Mouse (Mus musculus) heart, embryonic 13.5 days (tissue): Measurements from ENCODE around the gene Gbp7. TPM values are rescaled to one million over a fixed set of nuclear protein-coding genes. Genes with fewer than 3 reads are reported as not detected.

Experiments used
- ATAC-seq: fragments of 200-750 bp; cut with Nextera tagmentation; 2 replicates; pipeline ENCODE4 v1.8.0; 2017; ENCODE audit warnings: moderate TSS enrichment; ENCODE audit not compliant: insufficient number of reproducible peaks, low FRiP score, low TSS enrichment; ENCODE audit errors: extremely low read depth
- H3K27ac ChIP-seq: fragments of 300-500 bp; sonication (generic); replicated peaks from 2 replicates; pipeline ENCODE4 v1.5.1; 2015; ENCODE audit warnings: moderate library complexity, mild to moderate bottlenecking, inconsistent platforms
- H3K27me3 ChIP-seq: fragments of 300-500 bp; sonication (generic); replicated peaks from 2 replicates; pipeline ENCODE4 v1.6.1; 2015; ENCODE audit warnings: mild to moderate bottlenecking, inconsistent platforms
- H3K36me3 ChIP-seq: fragments of 300-500 bp; sonication (generic); 2 replicates; pipeline ENCODE4 v1.6.1; 2015; ENCODE audit warnings: mild to moderate bottlenecking, inconsistent platforms
- H3K4me1 ChIP-seq: fragments of 300-500 bp; sonication (generic); 2 replicates; pipeline ENCODE4 v1.6.1; 2015; ENCODE audit warnings: inconsistent platforms
- H3K4me2 ChIP-seq: fragments of 300-500 bp; sonication (generic); 2 replicates; pipeline ENCODE4 v1.6.1; 2015; ENCODE audit warnings: inconsistent platforms, mild to moderate bottlenecking, moderate library complexity
- H3K4me3 ChIP-seq: fragments of 300-500 bp; sonication (generic); 2 replicates; pipeline ENCODE4 v1.5.1; 2015; ENCODE audit warnings: moderate library complexity, mild to moderate bottlenecking, inconsistent platforms
- H3K9ac ChIP-seq: fragments of 300-500 bp; sonication (generic); 2 replicates; pipeline ENCODE4 v1.6.1; 2015; ENCODE audit warnings: inconsistent platforms, mild to moderate bottlenecking, moderate library complexity
- H3K9me3 ChIP-seq: fragments of 300-500 bp; sonication (generic); 2 replicates; pipeline ENCODE4 v1.6.1; 2016; ENCODE audit warnings: inconsistent platforms
- WGBS: fragments of 180-500 bp; shearing (Covaris S2); methylation state at CpG from one replicate; pipeline ENCODE4 v1.1.7; 2015; ENCODE audit warnings: mixed read lengths; 5-methylcytosine and 5-hydroxymethylcytosine counted together
- polyA plus RNA-seq: library from polyadenylated mRNA; unstranded; fragments of >200 nt; fragmentation: Nextera tagmentation; extraction: Ambion mirVana; gene quantifications from 2 replicates; pipeline ENCODE4 v1.2.1, GENCODE M21; 2015

Gbp7 gene
- polyA plus RNA-seq, result 2.3 and 2.4 TPM in 2 replicates

DNA sequence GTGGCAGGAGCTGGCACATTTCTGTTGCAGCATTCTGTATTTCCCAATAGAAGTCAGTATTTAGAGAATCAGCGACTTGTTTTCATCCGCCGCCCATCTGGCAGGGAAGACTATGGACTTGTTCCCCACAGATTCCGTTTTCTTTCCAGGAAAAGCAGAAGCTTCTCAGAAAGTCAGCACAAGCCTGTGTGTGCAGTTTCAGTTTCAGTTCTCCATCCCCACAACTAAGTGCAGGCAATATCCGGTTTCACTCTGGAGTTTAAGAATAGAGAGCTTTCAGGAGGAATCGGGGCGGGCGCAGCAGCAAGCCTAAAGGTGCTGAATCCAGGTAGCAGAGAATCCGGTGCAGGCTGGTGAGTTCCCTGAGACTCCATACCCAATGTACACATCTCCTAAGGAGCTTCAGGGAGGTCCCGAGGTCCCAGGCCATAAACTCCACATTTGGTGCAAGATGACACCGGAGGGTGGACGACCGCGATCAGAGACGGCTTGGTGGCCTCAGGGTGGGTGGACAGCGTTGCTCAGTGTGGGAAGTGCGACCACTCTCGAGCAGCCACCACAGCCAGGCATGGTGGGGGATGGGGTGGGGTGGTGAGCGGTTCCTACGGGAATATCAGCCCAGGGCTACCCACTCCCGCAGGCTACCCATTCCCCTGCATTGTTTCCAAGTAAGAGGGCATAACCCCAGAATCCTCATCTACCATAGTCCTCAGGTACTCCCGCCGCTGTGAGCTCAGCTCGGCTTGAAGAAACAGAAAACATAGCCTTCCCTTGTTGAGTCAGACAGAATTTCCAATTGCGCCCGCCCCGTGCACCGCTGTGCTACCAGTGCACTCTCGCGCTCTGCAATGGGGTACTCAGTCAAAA, at the start of gene Gbp7:
TSS of gene Gbp7 (plus strand) at position 256 of the 867 bp plus-strand sequence.
- Histone ChIP-seq H3K4me2 (peak within 1 kb of the TSS; percentile 87), H3K27ac (0 out of 2 replicates have a peak within 1 kb of the TSS, but pooled peaks have one; percentile 6), H3K4me3 (peak within 1 kb of the TSS; percentile 71), H3K9me3 (no peaks in the 10 kb centered on the region), H3K36me3 (no peaks in the 10 kb centered on the region), H3K4me1 (peaks cover 4% of the 10 kb centered on the region; the same call in 1 of the 2 replicates), H3K27me3 (no peaks in the 10 kb centered on the region; the same call in none of the 2 replicates), H3K9ac (peak within 1 kb of the TSS; percentile 78)
- WGBS, result under 1% methylated on average over 30 of the region's 30 CpGs
- no peak; the same call in none of the 2 replicates for ATAC-seq

DNA sequence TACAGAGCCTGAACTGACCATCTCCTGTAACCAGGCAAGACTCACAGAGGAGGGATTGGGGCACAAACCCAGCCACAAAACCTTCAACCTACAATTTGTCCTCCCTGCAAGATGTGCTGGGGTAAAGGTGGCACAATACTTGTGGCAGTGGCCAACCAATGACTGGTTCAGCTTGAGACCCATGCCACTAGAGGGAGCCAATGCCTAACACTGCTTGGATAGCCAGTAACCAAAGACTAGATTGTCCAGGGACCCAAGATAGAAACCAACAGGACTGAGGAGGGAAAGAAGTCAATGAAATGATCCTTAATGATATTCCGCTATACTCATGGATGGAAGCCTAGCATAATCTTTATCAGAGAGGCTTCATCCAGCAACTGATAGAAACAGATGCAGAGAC, 39.7 kb upstream of the Gbp7 start:
- no peaks in the 10 kb centered on the region; the same call in 1 of the 2 replicates for H3K27me3 ChIP-seq
- H3K4me2 ChIP-seq, result no peak overlapping the region
- H3K27ac ChIP-seq, result no peak overlapping the region
- no peak overlapping the region for H3K9ac ChIP-seq
- H3K36me3 ChIP-seq, result no peaks in the 10 kb centered on the region
- WGBS, result 40% methylated on average over 1 of the region's 1 CpGs
- H3K9me3 ChIP-seq, result no peaks in the 10 kb centered on the region
- no peak overlapping the region for H3K4me3 ChIP-seq
- no peak for ATAC-seq
- H3K4me1 ChIP-seq, result peaks cover 4% of the 10 kb centered on the region; the same call in 1 of the 2 replicates

DNA sequence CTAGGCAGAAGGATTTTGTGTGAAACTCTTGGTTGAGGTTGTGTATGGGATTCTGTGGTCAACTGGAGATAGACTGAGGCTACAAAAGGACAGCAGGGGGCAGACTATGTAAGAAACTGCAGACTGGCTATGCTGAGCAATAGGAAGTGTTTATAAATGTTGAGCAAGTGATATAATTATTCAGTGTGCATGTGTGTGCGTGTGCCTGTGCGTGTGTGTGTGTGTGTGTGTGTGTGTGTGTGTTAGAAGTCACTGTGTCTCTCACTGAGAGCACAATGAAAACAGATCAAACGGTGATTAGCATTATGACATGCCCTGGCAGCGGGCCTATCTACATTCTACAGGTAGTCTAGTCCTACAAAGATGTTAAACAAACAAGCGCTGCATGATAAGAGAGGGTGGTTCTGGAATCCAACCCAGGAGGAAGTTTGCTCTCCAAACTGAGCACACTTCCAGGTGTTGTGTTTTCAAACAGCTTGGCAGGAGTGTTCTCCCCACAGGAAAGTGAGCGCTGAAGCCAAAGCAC, 36.5 kb upstream of the Gbp7 start, which contains the start of gene Gbp5:
TSS of gene Gbp5 (plus strand) at position 443 of the 526 bp plus-strand sequence.
- H3K4me1 ChIP-seq, result peaks cover 9% of the 10 kb centered on the region
- no peaks in the 10 kb centered on the region for H3K9me3 ChIP-seq
- H3K36me3 ChIP-seq, result no peaks in the 10 kb centered on the region
- no peak; the same call in 1 of the 2 replicates for ATAC-seq
- H3K27ac ChIP-seq, result no peak within 1 kb of the TSS
- no peak within 1 kb of the TSS for H3K9ac ChIP-seq
- peak within 1 kb of the TSS; percentile 1; the same call in 1 of the 2 replicates for H3K4me2 ChIP-seq
- H3K27me3 ChIP-seq, result no peaks in the 10 kb centered on the region; the same call in 1 of the 2 replicates
- no peak within 1 kb of the TSS for H3K4me3 ChIP-seq
- WGBS, result 45% methylated on average over 6 of the region's 6 CpGs

DNA sequence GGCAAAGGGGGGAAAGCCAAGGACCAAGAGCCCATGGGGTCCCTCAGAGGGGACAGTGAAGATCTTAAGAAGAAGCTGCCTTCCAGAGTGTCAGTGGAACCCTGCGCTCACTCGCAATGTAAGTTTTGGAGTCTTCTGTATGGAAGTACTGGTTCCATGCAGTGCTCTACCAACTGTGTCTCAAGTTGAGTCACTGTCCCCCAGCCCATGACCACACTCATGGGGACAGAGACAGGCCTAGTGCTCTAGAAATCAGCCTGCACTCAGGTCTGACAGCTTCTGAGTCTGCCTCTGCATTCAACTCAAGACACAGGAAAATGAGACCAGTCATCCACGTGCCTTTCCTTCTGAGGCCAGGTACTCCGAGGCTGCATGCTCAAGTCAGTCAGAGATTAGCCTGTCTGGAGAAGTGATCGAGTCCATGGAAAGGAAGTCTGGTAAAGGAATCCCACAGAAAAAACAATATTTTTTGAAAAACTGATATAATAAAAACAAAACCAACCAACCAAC, 34.9 kb upstream of the Gbp7 start:
- WGBS, result 77% methylated on average over 5 of the region's 5 CpGs
- Histone ChIP-seq H3K9me3 (no peaks in the 10 kb centered on the region), H3K4me2 (no peak overlapping the region), H3K9ac (no peak overlapping the region), H3K27me3 (no peaks in the 10 kb centered on the region; the same call in 1 of the 2 replicates), H3K4me3 (no peak overlapping the region), H3K36me3 (no peaks in the 10 kb centered on the region), H3K27ac (no peak overlapping the region), H3K4me1 (peaks cover 9% of the 10 kb centered on the region)
- no peak for ATAC-seq

DNA sequence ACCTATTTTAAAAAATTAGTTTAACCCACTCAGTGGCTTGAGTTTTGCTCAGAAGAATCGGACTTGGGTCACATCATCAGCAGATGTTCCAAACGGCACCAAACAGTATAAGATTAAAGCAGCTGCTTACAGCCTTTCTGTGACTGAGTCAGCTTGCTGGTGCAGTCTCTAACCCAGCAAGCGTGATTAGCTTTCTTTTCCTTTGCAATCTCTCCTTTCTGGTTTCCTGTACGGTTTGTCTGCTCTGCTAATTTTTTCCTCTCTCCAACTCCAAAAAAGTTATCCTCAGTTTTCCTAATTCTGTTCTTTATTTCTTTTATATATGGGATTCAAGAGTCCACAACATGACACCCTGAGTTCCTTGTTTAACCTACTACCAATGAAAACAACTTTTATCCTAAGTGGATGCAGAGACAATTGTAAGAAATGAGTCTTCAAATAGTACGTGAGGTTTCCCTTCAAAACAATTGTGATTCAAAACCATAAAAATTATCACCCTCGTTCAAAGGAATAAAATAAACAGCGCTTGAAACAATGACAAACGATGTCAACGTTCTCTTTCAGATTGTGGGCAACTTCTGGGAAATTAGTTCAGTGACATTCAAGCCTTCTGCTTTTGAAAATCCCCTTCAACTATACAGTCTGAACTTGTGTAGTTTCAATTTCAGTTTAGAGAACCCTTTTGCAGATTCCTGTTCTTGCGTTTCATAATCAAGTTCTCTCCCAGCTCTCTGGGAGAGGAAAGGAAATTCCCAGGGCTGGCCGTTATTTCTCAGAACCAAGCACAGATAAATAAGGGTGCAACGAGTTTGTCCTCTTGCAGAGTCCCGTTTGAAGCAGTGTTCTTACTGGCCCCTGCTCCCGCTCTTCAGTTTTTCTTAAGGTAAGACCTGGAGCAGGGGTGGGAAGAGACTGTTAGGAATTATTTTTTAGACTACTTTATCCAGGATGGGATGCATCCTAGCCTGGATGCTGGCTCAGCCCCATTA, 33.7 kb upstream of the Gbp7 start:
- Histone ChIP-seq H3K4me1 (peaks cover 9% of the 10 kb centered on the region), H3K36me3 (no peaks in the 10 kb centered on the region), H3K9ac (peak overlapping the region; percentile 52; the same call in 1 of the 2 replicates), H3K4me3 (peak overlapping the region; percentile 22), H3K9me3 (no peaks in the 10 kb centered on the region), H3K4me2 (peak overlapping the region; percentile 56), H3K27ac (no peak overlapping the region), H3K27me3 (peaks cover 5% of the 10 kb centered on the region)
- no peak for ATAC-seq
- 47% methylated on average over 14 of the region's 14 CpGs for WGBS

DNA sequence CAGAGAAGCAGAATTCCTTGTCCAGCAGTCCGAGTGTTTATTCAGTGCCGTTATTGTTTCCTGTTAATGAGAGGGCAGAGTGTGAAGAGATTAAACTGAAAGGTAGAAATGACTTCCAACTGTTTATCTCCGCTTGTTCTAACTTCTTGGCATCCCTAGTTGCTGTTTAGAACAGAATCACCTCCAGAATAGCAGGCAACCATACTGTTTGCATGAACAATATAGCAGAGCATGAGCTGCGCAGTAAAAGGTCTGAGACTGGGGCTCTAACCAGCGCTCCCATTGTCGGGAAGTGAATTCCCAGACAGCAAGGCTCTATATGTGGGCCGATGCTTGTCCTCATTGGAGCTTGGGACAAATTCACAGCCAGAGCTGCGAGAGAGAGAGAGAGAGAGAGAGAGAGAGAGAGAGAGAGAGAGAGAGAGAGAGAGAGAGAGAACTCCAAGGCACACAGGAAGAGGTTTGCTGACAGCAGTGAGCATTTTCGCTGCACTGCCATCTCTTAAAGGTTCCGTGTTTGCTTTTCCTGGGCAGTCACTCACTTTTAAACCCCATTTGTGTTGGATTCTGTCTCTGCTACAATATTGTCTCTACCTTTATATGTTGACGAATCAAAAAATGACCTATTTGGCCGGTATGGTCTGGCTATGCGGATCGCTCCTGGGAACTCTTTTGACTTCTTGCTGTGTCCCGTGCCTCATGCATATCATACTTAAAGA, 32.9 kb upstream of the Gbp7 start:
- WGBS, result 48% methylated on average over 15 of the region's 15 CpGs
- H3K27me3 ChIP-seq, result peaks cover 5% of the 10 kb centered on the region
- no peak overlapping the region for H3K27ac ChIP-seq
- H3K4me3 ChIP-seq, result peak overlapping the region; percentile 22
- no peaks in the 10 kb centered on the region for H3K36me3 ChIP-seq
- peaks cover 9% of the 10 kb centered on the region for H3K4me1 ChIP-seq
- H3K9ac ChIP-seq, result peak overlapping the region; percentile 52; the same call in 1 of the 2 replicates
- ATAC-seq, result no peak
- H3K4me2 ChIP-seq, result peak overlapping the region; percentile 56
- H3K9me3 ChIP-seq, result no peaks in the 10 kb centered on the region

DNA sequence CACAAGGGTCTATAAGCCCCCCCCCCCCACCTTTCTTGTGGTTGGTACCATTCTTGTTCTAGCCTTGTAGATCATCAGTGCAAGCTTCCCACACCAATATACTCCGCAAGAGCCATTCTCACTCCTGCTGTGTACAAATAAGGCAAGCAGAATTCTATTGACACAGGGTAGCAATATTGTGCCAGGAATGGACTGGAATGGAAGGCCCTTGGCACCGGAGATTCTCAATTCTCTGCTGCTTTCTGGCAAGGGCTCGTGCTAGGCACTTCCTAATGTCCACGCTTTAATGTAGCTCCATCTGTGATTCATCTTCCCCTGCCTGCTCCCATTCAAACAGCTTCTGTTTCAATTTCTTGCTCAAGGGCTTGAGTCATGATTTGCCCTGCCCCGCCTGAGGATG, 31.2 kb upstream of the Gbp7 start:
- no peak for ATAC-seq
- no peak overlapping the region for H3K4me3 ChIP-seq
- no peaks in the 10 kb centered on the region for H3K36me3 ChIP-seq
- WGBS, result 85% methylated on average over 5 of the region's 5 CpGs
- H3K27me3 ChIP-seq, result peaks cover 5% of the 10 kb centered on the region
- H3K9me3 ChIP-seq, result no peaks in the 10 kb centered on the region
- no peak overlapping the region for H3K27ac ChIP-seq
- peaks cover 6% of the 10 kb centered on the region; the same call in 1 of the 2 replicates for H3K4me1 ChIP-seq
- no peak overlapping the region for H3K9ac ChIP-seq
- no peak overlapping the region for H3K4me2 ChIP-seq

DNA sequence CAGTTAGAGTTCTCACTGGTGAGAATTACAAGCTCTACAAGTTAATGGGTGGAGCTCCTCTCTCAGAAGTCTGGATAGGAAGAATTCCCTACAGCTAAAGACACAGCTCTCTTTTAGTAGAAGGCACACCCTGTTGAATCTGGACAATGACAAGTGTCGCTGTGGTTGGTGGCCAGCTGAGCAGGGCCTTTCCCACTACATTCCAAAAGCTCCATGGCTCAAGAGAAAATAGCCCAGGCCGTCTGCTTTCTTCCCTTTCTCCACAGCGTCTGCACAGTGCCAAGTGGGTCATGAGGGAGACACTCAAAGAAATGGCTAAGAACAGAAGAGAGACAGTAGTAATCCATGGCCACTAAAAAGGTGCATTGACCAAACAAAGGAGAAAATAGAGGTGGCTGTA, 2.0 kb upstream of the Gbp7 start:
- no peak for ATAC-seq
- Histone ChIP-seq H3K27me3 (no peaks in the 10 kb centered on the region; the same call in none of the 2 replicates), H3K27ac (no peak overlapping the region), H3K36me3 (no peaks in the 10 kb centered on the region), H3K4me1 (peaks cover 4% of the 10 kb centered on the region; the same call in 1 of the 2 replicates), H3K9me3 (0 out of 2 replicates have a peak, but pooled peaks cover 2% of the 10 kb centered on the region), H3K4me3 (no peak overlapping the region), H3K9ac (no peak overlapping the region), H3K4me2 (no peak overlapping the region)
- WGBS, result 63% methylated on average over 3 of the region's 3 CpGs

DNA sequence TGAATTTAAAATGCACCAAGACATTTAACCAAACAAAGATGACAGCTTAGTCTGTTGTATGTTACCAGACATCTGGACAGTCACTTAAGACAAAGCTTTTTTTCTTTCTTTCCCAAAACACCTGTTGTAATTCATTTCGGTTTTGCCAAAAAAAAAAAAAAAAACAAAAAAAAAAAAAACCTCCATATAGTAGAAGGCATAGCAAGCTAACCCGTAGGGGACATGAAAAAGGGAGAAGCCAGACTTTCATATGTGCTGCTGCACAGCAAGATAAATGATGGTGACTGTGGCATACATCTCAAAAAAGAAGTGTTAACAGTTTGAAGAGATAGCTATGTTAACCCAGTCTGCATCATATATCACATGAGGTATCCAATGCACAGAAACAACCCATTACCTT, 545 bp upstream of the Gbp7 start:
- Histone ChIP-seq H3K36me3 (no peaks in the 10 kb centered on the region), H3K9me3 (0 out of 2 replicates have a peak, but pooled peaks cover 2% of the 10 kb centered on the region), H3K4me2 (peak overlapping the region; percentile 87), H3K4me3 (peak overlapping the region; percentile 71), H3K27me3 (no peaks in the 10 kb centered on the region; the same call in none of the 2 replicates), H3K27ac (no peak overlapping the region), H3K9ac (peak overlapping the region; percentile 78), H3K4me1 (peaks cover 4% of the 10 kb centered on the region; the same call in 1 of the 2 replicates)
- 34% methylated on average over 2 of the region's 2 CpGs for WGBS
- no peak for ATAC-seq

DNA sequence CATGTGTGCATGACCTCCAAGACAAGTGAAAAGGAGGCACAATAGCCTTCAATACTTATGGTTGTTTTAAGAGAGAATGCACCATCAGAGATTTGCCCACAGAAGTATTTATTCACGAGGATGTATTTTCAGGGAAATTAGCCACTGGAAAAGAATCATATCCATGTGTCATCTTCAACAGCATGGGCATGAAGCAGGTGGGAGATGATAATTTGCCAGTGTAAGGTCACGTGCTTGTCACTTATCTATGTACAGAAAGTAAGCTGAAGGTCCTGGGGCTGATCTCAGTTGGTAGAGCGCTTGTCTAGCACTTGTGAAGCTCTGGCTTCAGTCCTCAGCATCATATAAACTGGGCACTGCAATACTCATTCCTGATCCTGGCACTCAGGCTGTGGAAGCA, 1.5 kb downstream of the Gbp7 start:
- H3K4me3 ChIP-seq, result no peak overlapping the region
- no peak overlapping the region for H3K4me2 ChIP-seq
- 74% methylated on average over 3 of the region's 3 CpGs for WGBS
- no peaks in the 10 kb centered on the region for H3K36me3 ChIP-seq
- H3K4me1 ChIP-seq, result peaks cover 4% of the 10 kb centered on the region; the same call in 1 of the 2 replicates
- no peak overlapping the region for H3K9ac ChIP-seq
- no peaks in the 10 kb centered on the region for H3K9me3 ChIP-seq
- no peaks in the 10 kb centered on the region; the same call in none of the 2 replicates for H3K27me3 ChIP-seq
- no peak overlapping the region for H3K27ac ChIP-seq
- no peak for ATAC-seq
